Mouse (Mus musculus) layer of hippocampus, postnatal 14 days (tissue): ENCODE results near the gene Pxk. TPM values are rescaled to one million over a fixed set of nuclear protein-coding genes. Genes with fewer than 3 reads are reported as not detected.
"Not testable (repeated sequence)": the region's sequence is repeated elsewhere in the genome, so short reads cannot be mapped to it uniquely, and the experiment has no call there.

ENCODE experiments used
- DNase-seq, 2 experiments: peaks; one replicate each; pipeline ENCODE4 v3.0.0; 2021 to 2022; ENCODE audit warnings: low spot score in 2 of 2, mixed read lengths in 1 of 2
- total RNA-seq, 2 experiments: library from RNA; stranded (reverse); gene quantifications; 2 replicates each; pipeline ENCODE4 v1.2.3; 2021

Gene Pxk
- total RNA-seq, 2 experiments from 2014 or later = 25.7 to 26.4 TPM

GRCm38 (mm10) chr14:8099561-8100021, 1.6 kb downstream of the Pxk start:
- no peak for DNase-seq

DNA sequence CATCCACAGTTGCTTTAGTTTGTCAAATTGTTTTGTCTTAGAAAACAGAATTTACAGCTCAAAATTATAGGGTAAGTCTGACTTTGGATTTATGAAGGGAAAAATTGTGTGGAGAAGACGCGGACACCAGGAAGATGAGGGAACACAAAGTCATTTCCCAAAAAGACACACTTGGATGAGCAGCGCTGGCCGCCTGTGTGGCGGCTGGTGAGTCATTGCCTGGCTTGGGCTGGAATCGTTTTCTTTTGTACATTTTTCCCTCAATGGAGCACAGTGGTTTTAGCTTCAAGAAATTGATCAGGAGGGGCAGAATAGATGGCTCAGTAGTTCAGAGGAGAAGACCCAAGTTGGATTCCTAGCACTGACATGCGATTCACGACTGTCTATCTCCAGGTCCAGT, 3.9 kb downstream of the Pxk start:
- DNase-seq = no peak

DNA sequence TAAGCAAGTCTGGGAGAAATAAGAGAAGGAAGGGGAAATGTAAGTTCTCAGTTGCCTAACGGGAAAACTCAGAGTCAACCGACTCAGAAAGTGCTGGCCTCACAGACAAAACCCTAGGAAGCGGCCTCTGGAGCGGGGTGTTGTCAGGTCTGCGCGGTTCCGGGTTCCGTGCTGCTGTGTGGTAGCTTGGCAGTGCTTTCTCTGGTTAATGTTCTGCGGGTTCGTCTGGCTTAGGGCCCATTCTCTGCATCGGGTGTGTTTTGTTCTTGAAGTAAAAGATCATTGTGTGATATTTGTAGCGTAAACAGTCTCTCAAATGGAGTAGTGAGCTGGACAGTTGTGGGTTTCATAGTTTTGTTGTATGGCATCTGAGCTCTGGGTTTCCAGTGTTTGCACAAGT, 4.7 kb downstream of the Pxk start:
- no peak for DNase-seq

- DNase-seq = no peak
Observed at GRCm38 (mm10) chr14:8108047-8108446, 10.0 kb downstream of the Pxk start.

DNA sequence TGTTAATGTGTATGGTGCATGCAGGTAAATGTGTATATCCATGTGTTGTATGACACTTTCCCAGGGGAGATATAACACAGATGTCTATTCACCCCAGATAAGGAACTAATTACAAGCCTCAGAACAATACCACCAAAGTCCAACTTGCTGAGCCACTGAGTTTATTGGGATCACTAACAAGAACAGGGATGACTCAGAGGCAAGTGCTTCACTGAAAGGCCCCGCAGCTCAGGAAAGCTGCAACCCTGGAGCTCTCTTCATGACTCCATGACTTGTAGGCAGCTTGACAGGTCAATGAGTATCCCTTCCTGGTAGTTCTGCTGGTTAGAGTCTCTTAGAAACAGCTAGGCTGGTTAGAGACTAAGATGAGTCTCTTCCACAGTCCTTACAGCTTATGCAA, 11.0 kb downstream of the Pxk start:
- DNase-seq = no peak

- no peak for DNase-seq
Observed at GRCm38 (mm10) chr14:8111545-8111944, 13.5 kb downstream of the Pxk start.

DNA sequence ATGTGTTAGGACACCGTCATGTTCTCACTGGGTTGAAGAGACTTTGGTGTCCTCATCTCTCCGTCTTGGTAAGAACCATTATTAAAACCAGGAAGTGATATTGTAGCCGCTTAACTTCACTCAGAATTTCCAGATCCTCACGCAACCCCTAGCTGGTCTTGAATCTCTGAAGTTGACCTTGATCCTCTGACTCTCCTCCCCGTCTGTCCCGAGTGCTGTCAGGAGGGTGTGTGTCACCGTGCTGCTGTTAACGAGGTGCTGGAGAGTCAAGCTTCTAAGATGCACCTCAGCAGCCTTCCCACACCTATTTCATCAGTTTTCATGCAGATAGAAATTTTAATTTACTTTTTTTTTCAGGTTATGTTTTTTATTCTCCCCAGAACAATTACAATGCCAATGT, 14.0 kb downstream of the Pxk start:
- no peak for DNase-seq

DNA sequence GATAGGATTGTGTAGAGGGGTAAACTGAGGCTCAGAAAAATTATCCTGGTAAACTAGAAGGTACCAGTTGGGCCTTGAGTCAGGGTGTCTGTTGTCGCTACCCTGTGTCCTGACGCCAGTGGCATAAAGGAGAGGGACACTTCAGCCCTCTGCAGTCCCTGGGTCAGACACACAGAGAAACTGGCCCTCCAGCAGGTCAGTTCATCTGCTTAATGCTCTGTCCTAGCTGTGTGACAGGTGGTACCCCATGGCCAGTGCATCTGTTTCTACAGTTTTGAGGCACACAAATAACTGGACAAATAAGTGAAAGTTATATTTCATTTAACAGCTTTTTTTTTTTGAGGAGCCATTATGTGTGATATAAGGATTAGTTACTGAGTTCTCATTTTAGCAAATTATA, 15.6 kb downstream of the Pxk start:
- DNase-seq = no peak

- DNase-seq = no peak
Observed at GRCm38 (mm10) chr14:8114306-8114705, 16.3 kb downstream of the Pxk start.

- no peak for DNase-seq
Observed at GRCm38 (mm10) chr14:8114756-8115155, 16.7 kb downstream of the Pxk start.

GRCm38 (mm10) chr14:8115772-8116171, 17.8 kb downstream of the Pxk start:
- no peak for DNase-seq

DNA sequence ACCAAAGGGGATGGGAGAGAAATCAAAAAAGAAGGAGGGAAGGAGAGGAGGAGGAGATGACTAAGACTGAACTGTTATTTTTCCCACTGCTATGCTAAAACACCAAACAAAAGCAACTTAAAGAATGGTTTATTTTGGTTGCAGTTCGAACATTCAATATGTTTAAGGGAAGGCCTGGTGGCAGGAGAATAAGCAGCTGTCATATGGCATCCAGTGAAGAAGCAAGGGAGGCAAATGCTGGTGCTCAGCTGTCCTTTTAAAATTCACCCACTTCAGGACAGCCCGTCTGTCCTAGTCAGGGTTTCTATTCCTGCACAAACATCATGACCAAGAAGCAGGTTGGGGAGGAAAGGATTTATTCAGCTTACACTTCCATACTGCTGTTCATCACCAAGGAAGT, 19.4 kb downstream of the Pxk start:
- DNase-seq = no peak

- DNase-seq = no peak
Observed at GRCm38 (mm10) chr14:8119454-8119853, 21.4 kb downstream of the Pxk start.

DNA sequence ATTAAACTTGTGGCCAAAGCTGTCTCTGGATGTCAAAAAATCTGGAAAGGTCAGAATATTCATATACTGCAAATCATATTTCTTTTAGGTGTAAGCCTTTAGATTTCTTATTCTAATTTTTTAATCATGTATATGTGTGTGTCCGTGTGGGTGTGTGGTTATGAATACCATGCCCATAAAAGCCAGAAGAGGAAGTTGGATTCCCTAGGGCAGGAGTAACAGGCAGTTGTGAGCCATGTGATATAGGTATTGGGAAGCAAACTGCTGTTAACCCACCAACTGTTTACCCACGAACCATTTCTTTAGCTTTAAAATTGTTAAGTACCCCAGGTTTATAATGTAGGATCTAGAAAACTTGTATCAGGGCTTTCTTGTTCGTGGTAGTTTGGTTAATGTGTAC, 21.9 kb downstream of the Pxk start:
- DNase-seq = no peak

DNA sequence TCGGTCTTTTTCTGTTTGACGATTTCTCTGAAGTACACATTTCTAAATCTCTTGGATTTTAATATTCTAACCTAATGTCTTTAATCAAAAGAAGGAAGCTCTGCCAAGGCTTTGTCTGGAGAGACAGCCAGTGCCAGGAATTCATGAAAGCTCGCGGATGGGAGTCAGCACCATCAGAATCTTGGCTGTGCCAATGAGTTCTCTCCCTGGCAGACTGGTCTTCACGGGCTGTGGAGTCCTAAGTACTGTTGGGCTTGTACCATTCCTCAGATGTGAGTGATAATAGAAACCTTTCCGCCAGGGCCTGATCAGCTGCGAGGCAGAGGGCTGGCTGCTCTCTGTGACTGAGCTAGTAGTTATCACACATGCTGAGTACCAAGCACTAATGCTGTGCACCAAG, 25.1 kb downstream of the Pxk start:
- DNase-seq = peak in 1 of 2 experiments; percentile 40

DNA sequence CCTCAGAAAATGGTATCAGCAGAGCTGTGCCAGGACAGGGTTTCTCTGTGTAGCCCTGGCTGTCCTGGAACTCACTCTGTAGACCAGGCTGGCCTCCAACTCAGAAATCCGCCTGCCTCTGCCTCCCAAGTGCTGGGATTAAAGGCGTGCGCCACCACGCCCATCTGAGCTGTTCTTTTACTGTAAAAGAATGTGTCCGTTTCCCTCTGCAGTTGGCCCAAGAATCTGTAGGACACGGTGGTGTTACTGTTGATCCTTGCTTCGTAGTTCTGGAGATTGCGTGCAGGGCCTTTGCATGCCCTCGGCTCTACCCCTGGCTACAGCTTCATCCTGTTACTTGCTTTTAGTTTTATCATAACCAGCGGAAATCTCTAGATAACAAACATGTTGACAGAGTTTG, 25.6 kb downstream of the Pxk start:
- DNase-seq = not testable (repeated sequence)

- DNase-seq = no peak
Observed at GRCm38 (mm10) chr14:8124046-8124881, 26.3 kb downstream of the Pxk start.

- DNase-seq = no peak
Observed at GRCm38 (mm10) chr14:8127971-8128370, 30.0 kb downstream of the Pxk start.

DNA sequence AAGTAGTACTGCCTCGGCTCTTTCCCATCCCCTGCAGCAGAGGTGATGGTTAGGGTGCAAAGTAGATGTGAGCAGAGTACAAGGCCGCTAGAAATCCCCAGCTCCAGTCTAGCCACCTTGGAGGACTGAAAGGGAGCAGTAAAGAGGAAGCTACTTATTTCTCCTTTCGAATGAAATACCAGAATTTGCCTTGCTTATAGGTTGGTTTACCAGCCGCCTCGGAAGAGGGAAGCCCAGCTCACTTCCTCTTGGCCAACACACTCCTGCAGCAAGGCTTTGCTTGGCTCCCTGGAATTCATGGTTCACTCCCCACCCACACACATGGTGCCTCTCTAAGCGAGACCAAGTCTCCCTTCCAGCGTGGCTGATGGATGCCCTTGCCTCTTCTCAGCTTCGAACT, 34.8 kb downstream of the Pxk start:
- DNase-seq = no peak

DNA sequence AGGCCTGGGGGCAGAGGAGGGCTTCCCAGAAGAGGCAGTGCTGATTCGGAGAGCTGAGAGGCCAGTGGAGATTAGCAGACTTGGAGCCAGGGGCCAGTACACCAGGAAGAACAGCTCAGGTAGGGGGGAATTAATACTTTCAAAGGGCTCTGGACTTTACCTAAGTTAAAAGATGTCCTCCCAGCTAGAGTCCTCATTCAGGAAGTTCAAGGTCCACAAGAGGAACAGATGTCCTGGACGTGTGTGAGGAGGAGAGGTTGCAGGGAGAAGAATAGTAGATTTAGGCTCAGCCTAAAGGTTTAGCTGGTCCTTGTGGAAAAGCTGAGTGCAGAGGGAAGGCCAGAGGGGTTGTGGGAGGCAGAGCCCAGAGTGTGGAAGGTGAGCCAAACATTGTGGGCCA, 36.2 kb downstream of the Pxk start:
- no peak for DNase-seq

DNA sequence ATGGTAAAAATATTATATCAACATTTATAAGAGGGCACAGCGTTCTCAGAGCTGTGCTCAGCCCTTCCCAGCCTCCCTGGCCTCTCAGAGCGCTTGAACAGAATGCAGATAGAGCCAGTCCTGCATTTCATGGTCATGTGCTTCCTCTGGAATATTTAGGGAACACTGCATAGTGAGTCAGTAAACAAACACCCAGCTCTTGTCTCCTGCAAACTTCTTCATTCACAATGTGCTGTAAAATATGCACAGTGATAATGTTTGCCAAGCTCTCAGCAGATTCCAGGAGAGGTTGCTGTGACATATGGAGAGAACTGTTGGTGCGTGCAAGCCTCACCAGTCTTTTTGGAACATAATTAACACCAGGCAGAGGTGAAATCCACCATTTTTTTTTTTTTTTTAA, 37.1 kb downstream of the Pxk start:
- DNase-seq = peak in 1 of 2 experiments; percentile 57

DNA sequence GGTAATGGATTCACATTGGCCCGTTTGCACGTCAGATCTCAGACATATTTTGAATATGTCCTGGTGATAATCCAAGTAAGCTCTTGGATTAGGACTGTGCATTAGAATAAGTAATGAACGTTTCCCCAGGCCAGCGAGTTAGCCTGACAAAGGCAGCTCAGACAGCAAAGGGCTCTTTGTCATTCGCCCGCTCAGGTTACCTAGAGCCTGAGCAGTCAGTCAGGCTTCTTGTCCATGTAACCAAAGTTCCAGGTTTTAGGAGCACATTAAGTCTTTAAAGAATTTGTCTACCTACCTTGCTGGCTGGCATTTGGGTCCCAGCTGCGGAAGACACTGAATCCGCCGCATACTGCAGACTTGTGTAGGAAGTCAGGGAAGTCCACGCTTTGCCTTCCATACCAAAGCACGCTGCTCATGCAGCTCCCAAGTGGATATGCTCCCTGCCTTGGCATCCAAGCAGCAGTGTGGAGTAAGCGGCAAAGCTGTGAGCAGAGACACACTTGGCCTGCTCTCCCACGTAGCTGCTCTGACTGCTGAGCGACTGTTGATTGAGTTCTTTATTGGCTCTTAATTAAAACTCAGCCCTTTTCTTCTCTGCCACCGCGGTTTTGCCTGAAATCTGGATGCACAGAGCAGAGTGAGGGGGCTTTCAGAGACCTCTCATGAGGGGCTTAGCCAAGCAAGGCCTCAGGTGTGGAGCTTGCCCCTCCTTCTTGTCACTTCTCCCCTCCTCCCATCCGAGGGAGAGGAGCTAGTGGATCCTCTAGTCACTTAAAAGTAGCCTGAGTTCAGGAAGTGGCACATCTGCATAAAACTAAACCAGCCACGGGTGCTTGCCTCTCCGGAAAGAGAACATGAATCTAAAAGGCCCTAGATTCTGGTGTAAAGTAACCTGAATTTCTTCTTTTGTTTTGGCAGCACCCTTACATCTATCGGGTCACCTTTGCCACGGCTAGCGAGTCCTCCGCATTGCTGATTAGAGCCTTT, 42.0 kb downstream of the Pxk start:
- no peak for DNase-seq
